Mouse (Mus musculus): Measurements from ENCODE around the gene Wwc2. TPM values are rescaled to one million over a fixed set of nuclear protein-coding genes. Genes with fewer than 3 reads are reported as not detected.
A peak's percentile ranks its signal among the peaks of the same experiment; 100 is the strongest.

Gene Wwc2
- polyA plus RNA-seq, 1 experiment from 2014 or later, result 5.6 TPM

DNA sequence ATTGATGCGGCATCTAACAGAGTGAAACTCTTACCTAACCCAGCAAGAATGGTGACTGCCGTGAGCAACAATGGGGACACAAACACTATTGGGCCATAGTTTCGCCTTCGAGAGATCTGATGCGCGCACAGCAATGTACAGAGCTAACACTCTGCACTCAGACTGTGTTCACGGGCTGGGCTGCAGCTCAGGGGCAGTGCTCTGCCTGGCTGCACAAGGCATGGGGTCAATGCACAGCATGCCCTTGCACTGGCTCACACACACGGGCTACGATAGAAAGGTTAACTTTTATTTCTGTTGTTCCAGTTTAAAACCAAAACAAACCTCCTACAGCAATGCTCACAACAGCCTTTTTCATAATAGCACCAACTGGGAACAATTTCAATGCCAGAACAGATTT is 77.1 kb downstream of the Wwc2 start:
- 71% methylated on average over 9 of the region's 9 CpGs for WGBS
- no peak overlapping the region for H3K27ac ChIP-seq
- ATAC-seq (replicated peaks), result no peak

DNA sequence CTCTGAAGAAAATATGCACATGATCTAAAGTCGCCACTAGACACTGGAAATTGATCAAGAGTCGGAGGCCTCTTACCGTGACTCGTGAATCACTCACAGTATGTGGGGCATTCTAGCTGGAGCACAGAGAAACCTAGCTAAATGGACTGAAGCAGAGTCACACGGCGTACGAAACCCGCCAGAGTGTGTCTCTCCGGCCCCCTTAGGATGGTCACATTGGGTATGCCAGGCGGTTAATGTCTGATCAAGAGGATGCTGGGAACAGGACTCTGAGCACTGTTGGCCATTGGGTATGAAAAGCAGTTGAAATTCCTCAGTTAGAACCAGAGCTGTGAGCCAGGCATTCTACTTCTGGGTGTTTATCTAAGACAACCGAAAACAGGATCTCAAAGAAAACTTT is 81.0 kb downstream of the Wwc2 start:
- 94% methylated on average over 11 of the region's 11 CpGs for WGBS
- Histone ChIP-seq H3K27me3 (replicated peaks) (no peaks in the 10 kb centered on the region), H3K4me1 (no peaks in the 10 kb centered on the region), H3K9me3 (0 out of 2 replicates have a peak, but pooled peaks cover 4% of the 10 kb centered on the region), H3K9ac (no peak overlapping the region), H3K27ac (no peak overlapping the region), H3K36me3 (replicated peaks) (no peaks in the 10 kb centered on the region), H3K4me3 (no peak overlapping the region), H3K4me2 (no peak overlapping the region)
- no peak for ATAC-seq (replicated peaks)

More for the DNA sequence above, 77.1 kb downstream of the Wwc2 start:
- no peaks in the 10 kb centered on the region for H3K27me3 ChIP-seq (replicated peaks)
- no peak overlapping the region for H3K4me2 ChIP-seq
- H3K9me3 ChIP-seq, result 0 out of 2 replicates have a peak, but pooled peaks cover 4% of the 10 kb centered on the region
- no peaks in the 10 kb centered on the region for H3K4me1 ChIP-seq
- no peak overlapping the region for H3K9ac ChIP-seq
- no peak overlapping the region for H3K4me3 ChIP-seq
- no peaks in the 10 kb centered on the region for H3K36me3 ChIP-seq (replicated peaks)

DNA sequence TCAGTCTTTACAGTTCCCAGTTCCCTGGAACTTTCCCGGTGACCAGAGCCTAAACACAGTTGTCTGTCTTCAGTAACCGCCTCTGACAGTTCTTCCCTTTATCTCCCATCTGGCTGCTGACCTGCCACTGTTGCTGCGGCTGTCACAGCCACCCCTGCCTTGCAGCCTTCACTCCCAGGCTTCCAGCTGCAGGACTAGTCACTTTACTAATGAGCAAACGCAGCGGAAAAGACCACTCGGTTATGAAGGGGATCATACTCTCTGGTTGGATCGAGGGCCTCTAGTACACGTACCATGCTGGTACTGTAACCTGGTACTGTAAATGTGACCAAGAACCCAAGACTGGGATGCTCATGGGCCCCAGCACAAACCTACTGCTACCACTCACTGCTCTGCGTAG is 83.7 kb downstream of the Wwc2 start:
- H3K27ac ChIP-seq, result no peak overlapping the region
- H3K27me3 ChIP-seq (replicated peaks), result no peaks in the 10 kb centered on the region
- no peak for ATAC-seq (replicated peaks)
- 0 out of 2 replicates have a peak, but pooled peaks cover 4% of the 10 kb centered on the region for H3K9me3 ChIP-seq
- no peak overlapping the region for H3K9ac ChIP-seq
- WGBS, result 88% methylated on average over 9 of the region's 9 CpGs
- H3K4me1 ChIP-seq, result no peaks in the 10 kb centered on the region
- H3K4me3 ChIP-seq, result no peak overlapping the region
- no peak overlapping the region for H3K4me2 ChIP-seq
- no peaks in the 10 kb centered on the region for H3K36me3 ChIP-seq (replicated peaks)

DNA sequence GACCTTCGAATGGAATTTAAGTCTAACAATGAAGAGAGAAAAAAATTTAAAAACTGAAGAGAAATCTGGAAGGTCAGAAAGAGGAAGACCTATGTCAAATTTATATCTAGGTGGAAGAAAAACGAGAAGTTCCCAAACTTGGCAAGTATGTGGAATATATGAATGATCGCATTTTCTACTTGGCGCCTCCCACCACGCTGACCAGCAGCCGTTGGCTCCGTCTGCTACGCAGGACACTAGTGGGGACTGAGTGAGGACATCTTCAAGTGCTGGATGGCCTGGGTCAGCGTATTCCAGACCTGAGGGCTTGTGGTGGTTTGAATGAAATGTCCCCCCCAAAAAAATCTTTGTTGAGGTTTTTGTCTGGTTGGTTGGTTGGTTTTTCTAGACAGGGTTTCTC is 84.6 kb downstream of the Wwc2 start:
- Histone ChIP-seq H3K36me3 (replicated peaks) (no peaks in the 10 kb centered on the region), H3K27me3 (replicated peaks) (no peaks in the 10 kb centered on the region), H3K9ac (no peak overlapping the region), H3K9me3 (0 out of 2 replicates have a peak, but pooled peaks cover 4% of the 10 kb centered on the region), H3K4me3 (no peak overlapping the region), H3K27ac (no peak overlapping the region), H3K4me2 (no peak overlapping the region), H3K4me1 (no peaks in the 10 kb centered on the region)
- WGBS, result 95% methylated on average over 9 of the region's 9 CpGs
- ATAC-seq (replicated peaks), result no peak

DNA sequence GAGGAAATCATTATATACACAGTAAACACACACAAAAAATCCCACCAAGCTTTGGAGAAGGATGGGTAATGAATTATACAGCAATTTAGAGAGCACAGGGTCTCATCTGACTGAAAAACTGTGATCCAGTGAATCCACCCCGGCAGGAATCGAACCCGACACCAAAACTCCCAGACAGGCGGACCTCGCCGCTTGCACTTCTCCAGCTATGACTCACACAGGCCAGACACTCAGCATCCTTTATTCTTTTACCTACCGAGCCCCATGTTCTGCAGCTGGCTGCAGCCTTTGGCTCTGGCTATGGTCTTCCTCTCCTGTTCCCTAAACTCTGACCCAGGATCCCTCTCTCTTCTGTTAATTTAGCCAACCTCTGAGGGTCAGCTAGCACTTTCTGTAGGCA is 85.5 kb downstream of the Wwc2 start:
- no peak overlapping the region for H3K4me2 ChIP-seq
- H3K27me3 ChIP-seq (replicated peaks), result no peaks in the 10 kb centered on the region
- H3K9ac ChIP-seq, result no peak overlapping the region
- WGBS, result 97% methylated on average over 7 of the region's 7 CpGs
- H3K27ac ChIP-seq, result no peak overlapping the region
- H3K9me3 ChIP-seq, result 0 out of 2 replicates have a peak, but pooled peaks cover 4% of the 10 kb centered on the region
- no peaks in the 10 kb centered on the region for H3K36me3 ChIP-seq (replicated peaks)
- no peak for ATAC-seq (replicated peaks)
- no peak overlapping the region for H3K4me3 ChIP-seq
- H3K4me1 ChIP-seq, result no peaks in the 10 kb centered on the region

DNA sequence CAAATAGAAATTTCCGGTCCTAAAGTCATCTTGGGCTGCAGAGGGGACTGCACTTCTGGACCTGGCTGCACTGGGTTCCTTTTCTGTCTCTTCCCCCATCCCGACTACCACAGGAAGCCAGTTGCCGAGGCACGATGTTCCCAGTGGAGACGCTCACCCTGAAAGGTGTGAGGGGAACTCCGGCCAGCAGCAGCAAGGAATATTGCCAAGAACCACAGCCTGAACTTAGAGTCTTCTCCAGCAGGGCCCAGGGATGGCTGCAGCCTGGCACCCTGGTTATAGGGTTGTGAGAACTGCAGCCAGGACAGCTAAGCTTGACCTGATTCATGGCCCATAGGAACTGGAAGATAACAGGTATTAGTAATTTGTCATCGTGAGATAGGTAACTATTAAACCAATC is 86.7 kb downstream of the Wwc2 start:
- Histone ChIP-seq H3K9ac (no peak overlapping the region), H3K4me2 (no peak overlapping the region), H3K9me3 (no peaks in the 10 kb centered on the region), H3K27me3 (replicated peaks) (no peaks in the 10 kb centered on the region), H3K4me3 (no peak overlapping the region), H3K4me1 (no peaks in the 10 kb centered on the region), H3K36me3 (replicated peaks) (no peaks in the 10 kb centered on the region), H3K27ac (no peak overlapping the region)
- no peak for ATAC-seq (replicated peaks)
- WGBS, result 87% methylated on average over 7 of the region's 7 CpGs

DNA sequence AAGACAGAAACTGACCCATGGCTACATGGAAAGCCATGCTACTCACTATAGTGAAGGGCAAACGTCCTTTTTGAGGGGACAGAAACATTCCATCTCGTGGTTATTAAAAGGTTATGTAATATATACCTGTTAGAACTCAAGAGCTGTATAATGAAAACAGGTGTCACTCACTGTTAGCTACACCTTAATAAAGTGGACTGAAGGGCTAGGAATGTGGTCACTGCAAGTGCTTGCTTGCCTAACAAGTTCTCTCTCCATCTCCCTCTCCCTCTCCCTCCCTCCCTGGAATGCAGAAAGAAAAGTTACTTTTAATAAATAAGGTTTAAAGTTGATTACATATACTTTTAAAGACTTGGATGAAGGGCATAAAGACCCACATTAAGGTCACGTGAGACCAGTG is 88.0 kb downstream of the Wwc2 start:
- Histone ChIP-seq H3K27ac (no peak overlapping the region), H3K4me1 (no peaks in the 10 kb centered on the region), H3K4me2 (no peak overlapping the region), H3K27me3 (replicated peaks) (no peaks in the 10 kb centered on the region), H3K9me3 (no peaks in the 10 kb centered on the region), H3K9ac (no peak overlapping the region), H3K4me3 (no peak overlapping the region), H3K36me3 (replicated peaks) (no peaks in the 10 kb centered on the region)
- no peak for ATAC-seq (replicated peaks)
- WGBS, result 90% methylated on average over 3 of the region's 3 CpGs

DNA sequence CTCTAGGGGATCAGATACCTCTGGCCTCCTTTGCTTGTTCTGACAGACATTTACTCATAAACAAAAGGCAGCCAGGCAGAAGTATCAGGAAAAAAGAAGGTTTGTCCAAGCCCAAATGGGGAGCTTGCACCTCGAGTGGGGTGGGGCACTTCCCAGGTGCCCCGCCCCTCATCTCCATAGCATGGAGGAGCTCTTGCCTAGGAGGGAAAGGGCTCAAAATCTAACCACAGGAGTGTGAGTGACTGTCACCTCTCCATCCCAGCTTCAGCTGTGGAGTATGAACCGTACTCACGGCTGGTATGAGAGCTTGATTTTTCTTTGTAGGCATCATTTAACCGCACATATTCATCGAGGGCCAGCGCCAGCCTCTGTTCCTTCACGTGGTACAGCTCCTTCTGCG is 90.4 kb downstream of the Wwc2 start:
- H3K4me3 ChIP-seq, result no peak overlapping the region
- H3K4me2 ChIP-seq, result no peak overlapping the region
- H3K27ac ChIP-seq, result no peak overlapping the region
- H3K27me3 ChIP-seq (replicated peaks), result no peaks in the 10 kb centered on the region
- ATAC-seq (replicated peaks), result no peak
- no peaks in the 10 kb centered on the region for H3K9me3 ChIP-seq
- H3K36me3 ChIP-seq (replicated peaks), result no peaks in the 10 kb centered on the region
- no peak overlapping the region for H3K9ac ChIP-seq
- 93% methylated on average over 9 of the region's 9 CpGs for WGBS
- no peaks in the 10 kb centered on the region for H3K4me1 ChIP-seq

DNA sequence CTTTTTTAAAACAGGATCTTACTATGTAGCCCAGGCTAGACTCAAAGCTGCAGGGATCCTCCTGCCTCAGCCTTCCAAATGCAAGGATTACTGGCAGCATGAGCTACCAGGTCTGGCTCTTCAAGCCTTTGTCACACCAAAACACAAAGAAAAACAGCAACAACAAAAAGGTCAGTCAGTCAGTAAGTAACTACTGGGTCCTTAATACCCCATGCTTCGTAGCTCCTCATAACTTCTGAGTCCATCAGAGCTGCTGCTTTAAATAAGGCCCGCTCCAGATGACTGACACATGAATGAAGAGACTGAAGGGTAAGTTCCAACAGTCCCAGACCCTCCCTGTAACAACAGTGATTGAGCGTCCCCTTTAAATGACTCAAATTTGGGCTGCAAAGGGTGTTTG is 90.8 kb downstream of the Wwc2 start:
- H3K27me3 ChIP-seq (replicated peaks), result no peaks in the 10 kb centered on the region
- ATAC-seq (replicated peaks), result no peak
- no peak overlapping the region for H3K4me3 ChIP-seq
- no peaks in the 10 kb centered on the region for H3K36me3 ChIP-seq (replicated peaks)
- no peak overlapping the region for H3K4me2 ChIP-seq
- H3K4me1 ChIP-seq, result no peaks in the 10 kb centered on the region
- H3K27ac ChIP-seq, result no peak overlapping the region
- H3K9ac ChIP-seq, result no peak overlapping the region
- no peaks in the 10 kb centered on the region for H3K9me3 ChIP-seq
- WGBS, result 86% methylated on average over 3 of the region's 3 CpGs

DNA sequence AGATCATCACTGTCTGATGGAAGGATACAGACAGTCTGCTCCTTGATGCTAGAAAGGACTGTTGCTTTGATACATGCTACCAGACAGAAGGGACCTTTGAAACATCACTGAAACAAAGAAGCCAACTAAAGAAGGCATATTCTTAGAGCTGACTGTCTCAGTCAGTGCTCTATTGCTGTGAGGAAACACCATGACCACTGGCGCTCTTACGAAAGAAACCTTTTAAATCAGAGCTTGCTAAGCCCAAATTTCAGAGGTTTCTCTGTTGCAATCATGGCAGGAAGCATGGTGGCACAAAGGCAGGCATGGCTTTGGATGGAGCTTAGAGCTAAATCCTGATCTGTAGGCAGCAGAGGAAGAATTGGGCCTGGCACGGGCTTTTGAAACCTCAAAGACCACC is 98.3 kb downstream of the Wwc2 start:
- no peak overlapping the region for H3K9ac ChIP-seq
- no peak overlapping the region for H3K4me3 ChIP-seq
- no peak for ATAC-seq (replicated peaks)
- 92% methylated on average over 3 of the region's 3 CpGs for WGBS
- no peaks in the 10 kb centered on the region for H3K9me3 ChIP-seq
- no peak overlapping the region for H3K27ac ChIP-seq
- H3K27me3 ChIP-seq (replicated peaks), result no peaks in the 10 kb centered on the region
- H3K4me1 ChIP-seq, result peaks cover 4% of the 10 kb centered on the region; the same call in 1 of the 2 replicates
- no peak overlapping the region for H3K4me2 ChIP-seq
- H3K36me3 ChIP-seq (replicated peaks), result no peaks in the 10 kb centered on the region

DNA sequence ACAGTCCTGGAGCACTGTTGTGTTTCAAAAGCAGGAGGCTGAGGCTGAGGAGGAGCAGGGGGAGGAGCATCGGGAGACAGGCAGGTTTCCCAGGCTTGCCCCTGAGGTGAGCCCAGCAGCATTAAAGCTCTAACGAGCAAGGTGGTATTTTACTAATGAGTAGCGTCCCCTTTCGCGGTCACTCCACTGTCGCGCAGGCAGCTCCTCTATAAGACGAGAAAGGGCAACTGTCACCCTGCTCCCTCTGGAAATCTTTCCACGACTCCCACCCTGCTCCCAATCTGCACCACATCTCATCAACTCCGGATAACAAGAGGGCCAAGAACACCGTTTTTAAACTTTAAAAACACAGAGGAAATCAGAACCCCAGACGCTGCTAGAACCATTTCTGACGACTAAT is 99.1 kb downstream of the Wwc2 start:
- WGBS, result 65% methylated on average over 13 of the region's 13 CpGs
- no peaks in the 10 kb centered on the region for H3K36me3 ChIP-seq (replicated peaks)
- H3K4me3 ChIP-seq, result no peak overlapping the region
- H3K9me3 ChIP-seq, result no peaks in the 10 kb centered on the region
- ATAC-seq (replicated peaks), result no peak
- H3K9ac ChIP-seq, result no peak overlapping the region
- H3K27me3 ChIP-seq (replicated peaks), result no peaks in the 10 kb centered on the region
- no peak overlapping the region for H3K4me2 ChIP-seq
- peaks cover 4% of the 10 kb centered on the region; the same call in 1 of the 2 replicates for H3K4me1 ChIP-seq
- no peak overlapping the region for H3K27ac ChIP-seq

DNA sequence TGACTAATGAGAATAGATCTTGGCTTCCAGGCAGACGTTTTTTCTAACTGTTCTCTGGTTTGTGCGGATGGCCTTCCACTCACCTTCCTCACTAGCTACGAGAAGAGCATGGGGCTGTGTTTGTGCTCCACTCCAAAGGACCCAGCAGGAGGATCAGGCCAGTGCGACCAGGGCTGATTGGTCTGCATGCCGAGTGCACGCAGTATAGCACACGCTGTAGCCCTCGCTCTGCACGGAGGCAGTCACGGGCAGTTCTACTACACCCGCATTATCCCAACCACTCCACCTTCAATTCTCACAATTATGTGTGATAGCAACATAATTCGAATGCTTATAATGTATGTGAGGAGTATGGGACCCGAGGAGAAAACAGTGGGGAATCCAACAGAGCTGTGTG is 99.9 kb downstream of the Wwc2 start:
- H3K27ac ChIP-seq, result no peak overlapping the region
- no peak overlapping the region for H3K4me3 ChIP-seq
- H3K27me3 ChIP-seq (replicated peaks), result no peaks in the 10 kb centered on the region
- H3K4me1 ChIP-seq, result peaks cover 4% of the 10 kb centered on the region; the same call in 1 of the 2 replicates
- no peak overlapping the region for H3K4me2 ChIP-seq
- 0 out of 2 replicates have a peak, but pooled peaks have one; percentile 58 for ATAC-seq (replicated peaks)
- H3K9me3 ChIP-seq, result no peaks in the 10 kb centered on the region
- H3K36me3 ChIP-seq (replicated peaks), result no peaks in the 10 kb centered on the region
- H3K9ac ChIP-seq, result no peak overlapping the region
- WGBS, result 82% methylated on average over 13 of the region's 13 CpGs

DNA sequence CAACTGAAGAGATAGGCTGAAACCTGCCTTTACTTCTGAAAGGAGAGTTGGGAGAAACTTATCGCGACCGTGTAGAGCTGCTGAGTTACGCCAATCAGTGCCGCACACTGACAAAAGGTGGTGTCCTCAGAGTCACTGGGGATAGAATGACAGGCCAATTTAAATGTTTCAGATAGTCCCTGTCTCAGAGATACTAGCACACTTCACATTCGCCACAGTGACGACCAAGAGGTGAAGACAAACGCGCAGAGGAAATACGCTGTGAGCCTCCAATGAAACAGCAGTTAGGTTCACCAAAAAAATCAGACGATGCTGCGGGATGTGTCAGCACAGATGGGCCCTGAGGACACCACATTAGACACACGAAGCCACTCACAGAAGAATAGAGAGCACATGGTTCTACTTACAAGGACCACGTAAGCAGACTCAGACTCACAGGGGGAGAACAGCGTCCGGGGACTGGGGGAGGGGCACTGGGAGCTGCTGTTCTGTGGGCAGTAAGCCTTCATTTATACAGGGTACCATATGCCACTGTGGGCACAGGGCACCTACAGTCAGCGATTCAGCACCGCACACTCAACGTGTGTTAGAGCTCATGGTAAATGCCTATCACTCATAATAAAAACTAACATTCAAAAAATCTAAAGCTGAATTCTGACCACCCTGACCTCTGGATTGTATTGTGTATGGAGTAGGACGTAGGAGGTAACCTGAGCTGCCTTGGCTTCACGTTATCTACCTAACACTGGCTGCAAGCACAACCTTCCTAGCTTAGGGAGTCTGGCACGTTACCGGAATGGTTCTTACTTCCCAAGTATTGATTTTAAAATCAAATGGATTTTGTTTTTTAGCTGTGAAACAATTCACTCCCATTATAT is 100.5 kb downstream of the Wwc2 start:
- Histone ChIP-seq H3K27me3 (replicated peaks) (no peaks in the 10 kb centered on the region), H3K36me3 (replicated peaks) (no peaks in the 10 kb centered on the region), H3K27ac (no peak overlapping the region), H3K4me3 (no peak overlapping the region), H3K9me3 (no peaks in the 10 kb centered on the region), H3K4me1 (peaks cover 4% of the 10 kb centered on the region; the same call in 1 of the 2 replicates), H3K9ac (no peak overlapping the region), H3K4me2 (no peak overlapping the region)
- 61% methylated on average over 23 of the region's 23 CpGs for WGBS
- peak; percentile 54 for ATAC-seq (replicated peaks)

Data from midbrain, embryonic 15.5 days (tissue).